Mouse (Mus musculus): ENCODE measurements around the gene Prf1. TPM values are rescaled to one million over a fixed set of nuclear protein-coding genes. Genes with fewer than 3 reads are reported as not detected.

Prf1 gene
- total RNA-seq, 1 experiment = not detected

DNA sequence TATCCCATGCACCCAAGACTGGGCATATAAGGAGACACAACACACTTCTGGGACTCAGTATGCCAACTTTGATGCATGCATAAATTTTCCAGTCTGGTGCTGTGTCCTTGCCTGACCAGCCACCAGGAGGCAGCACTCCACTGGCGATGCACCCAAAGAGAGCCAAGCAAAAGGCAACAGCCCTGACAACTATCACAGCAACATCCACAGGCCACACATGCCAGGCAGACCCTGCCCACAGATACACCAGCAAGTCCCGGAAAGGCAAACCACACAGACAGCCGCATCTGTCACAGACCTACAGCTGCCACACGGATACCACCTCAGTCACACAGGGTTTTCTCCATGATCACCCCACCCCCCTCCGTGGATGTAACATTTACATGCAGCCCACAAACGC is 43.9 kb downstream of the Prf1 start:
- no peak overlapping the region for H3K27ac ChIP-seq (ENCODE audit: insufficient read depth, low read depth, low read length, poor library complexity, severe bottlenecking)
- DNase-seq (ENCODE audit: low read depth, low spot score) = peak; percentile 35
- TF ChIP-seq ZNF384 (IDR thresholded peaks at IDR 0.05; ENCODE audit: low read depth, low read length) (no peak), ZC3H11A (IDR thresholded peaks at IDR 0.05; ENCODE audit: borderline replicate concordance, low read depth, low read length) (peak; percentile 1; the same call in 1 of the 2 replicates)
- no peak overlapping the region for H3K4me3 ChIP-seq (ENCODE audit: insufficient read depth in 1 of 2, low read depth in 1 of 2, low read length in 2 of 2, poor library complexity in 1 of 2, severe bottlenecking in 1 of 2)
- peaks cover 2 to 27% of the 10 kb centered on the region in 2 experiments for H3K4me1 ChIP-seq (ENCODE audit: control insufficient read depth in 2 of 2, insufficient read depth in 2 of 2, low read length in 2 of 2, poor library complexity in 1 of 2)
- H3K9ac ChIP-seq (ENCODE audit: insufficient read depth, low read depth, low read length, poor library complexity, severe bottlenecking) = no peak overlapping the region
- H3K36me3 ChIP-seq (ENCODE audit: control insufficient read depth, insufficient read depth, low read length, poor library complexity, severe bottlenecking) = peaks cover 62% of the 10 kb centered on the region
- H3K9me3 ChIP-seq (ENCODE audit: control insufficient read depth, insufficient read depth, low read depth, low read length) = no peaks in the 10 kb centered on the region
- in situ Hi-C loops (cut with MboI; ENCODE audit: low sequenced_read_pairs in 2 of 2, unreplicated experiment in 2 of 2) = no loop called here

DNA sequence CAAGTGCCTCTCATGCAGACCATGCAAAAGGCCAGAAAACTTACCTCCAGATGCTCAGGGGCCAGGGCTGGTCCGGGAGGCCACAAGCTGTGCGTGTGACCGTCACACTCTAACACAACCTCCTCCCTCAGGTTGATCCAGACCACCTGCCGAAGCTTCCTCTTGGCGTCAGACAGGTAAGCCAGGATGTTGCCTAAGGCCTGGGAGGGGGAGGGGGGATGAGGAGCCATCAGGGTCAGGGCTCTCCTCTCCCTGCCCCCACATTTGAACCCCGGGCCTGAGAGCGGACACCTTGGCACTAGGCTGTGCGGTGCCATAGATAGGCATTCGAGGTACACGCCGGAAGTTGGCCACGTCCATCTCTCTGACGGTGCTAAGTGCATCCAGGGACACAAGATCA is 45.1 kb downstream of the Prf1 start:
- no peak overlapping the region for H3K27ac ChIP-seq (ENCODE audit: insufficient read depth, low read depth, low read length, poor library complexity, severe bottlenecking)
- in situ Hi-C loops (cut with MboI; ENCODE audit: low sequenced_read_pairs in 2 of 2, unreplicated experiment in 2 of 2) = no loop called here
- H3K36me3 ChIP-seq (ENCODE audit: control insufficient read depth, insufficient read depth, low read length, poor library complexity, severe bottlenecking) = peaks cover 66% of the 10 kb centered on the region
- peaks cover 2 to 34% of the 10 kb centered on the region in 2 experiments for H3K4me1 ChIP-seq (ENCODE audit: control insufficient read depth in 2 of 2, insufficient read depth in 2 of 2, low read length in 2 of 2, poor library complexity in 1 of 2)
- H3K4me3 ChIP-seq (ENCODE audit: insufficient read depth in 1 of 2, low read depth in 1 of 2, low read length in 2 of 2, poor library complexity in 1 of 2, severe bottlenecking in 1 of 2) = no peak overlapping the region
- no peak overlapping the region for H3K9ac ChIP-seq (ENCODE audit: insufficient read depth, low read depth, low read length, poor library complexity, severe bottlenecking)
- no peaks in the 10 kb centered on the region for H3K9me3 ChIP-seq (ENCODE audit: control insufficient read depth, insufficient read depth, low read depth, low read length)
- DNase-seq (ENCODE audit: low read depth, low spot score) = no peak
- no peak for TF ChIP-seq CHD2 (IDR thresholded peaks at IDR 0.05; ENCODE audit: low read depth, low read length)
- no peak for TF ChIP-seq ZNF384 (IDR thresholded peaks at IDR 0.05; ENCODE audit: low read depth, low read length)
- no peak for TF ChIP-seq HCFC1 (IDR thresholded peaks at IDR 0.05; ENCODE audit: borderline replicate concordance, insufficient read depth, low read length)
- no peak for TF ChIP-seq MAFK (IDR thresholded peaks at IDR 0.05; ENCODE audit: insufficient read depth, low read depth, low read length)
- no peak for TF ChIP-seq ZC3H11A (IDR thresholded peaks at IDR 0.05; ENCODE audit: borderline replicate concordance, low read depth, low read length)

DNA sequence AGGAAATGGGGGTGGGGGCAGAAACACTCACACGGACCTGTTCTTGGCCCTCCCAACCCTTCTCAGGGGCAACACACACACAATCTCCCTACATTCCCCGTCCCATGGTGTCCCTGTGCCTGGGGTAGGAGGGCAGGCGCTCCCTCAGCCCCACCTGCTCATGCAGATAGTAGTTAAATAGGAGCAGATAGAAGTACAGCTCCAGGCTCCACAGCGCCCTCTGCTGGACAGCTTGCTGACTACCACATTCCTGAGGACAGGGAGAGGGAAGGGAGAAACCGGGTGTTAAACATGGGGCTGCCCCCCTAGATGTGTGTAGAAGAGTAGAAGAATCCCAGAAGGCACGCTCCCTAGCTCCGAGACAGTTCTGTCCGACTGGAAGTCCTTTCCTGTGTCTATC is 46.3 kb downstream of the Prf1 start:
- in situ Hi-C loops (cut with MboI; ENCODE audit: low sequenced_read_pairs in 2 of 2, unreplicated experiment in 2 of 2) = no loop called here
- no peak overlapping the region for H3K9ac ChIP-seq (ENCODE audit: insufficient read depth, low read depth, low read length, poor library complexity, severe bottlenecking)

DNA sequence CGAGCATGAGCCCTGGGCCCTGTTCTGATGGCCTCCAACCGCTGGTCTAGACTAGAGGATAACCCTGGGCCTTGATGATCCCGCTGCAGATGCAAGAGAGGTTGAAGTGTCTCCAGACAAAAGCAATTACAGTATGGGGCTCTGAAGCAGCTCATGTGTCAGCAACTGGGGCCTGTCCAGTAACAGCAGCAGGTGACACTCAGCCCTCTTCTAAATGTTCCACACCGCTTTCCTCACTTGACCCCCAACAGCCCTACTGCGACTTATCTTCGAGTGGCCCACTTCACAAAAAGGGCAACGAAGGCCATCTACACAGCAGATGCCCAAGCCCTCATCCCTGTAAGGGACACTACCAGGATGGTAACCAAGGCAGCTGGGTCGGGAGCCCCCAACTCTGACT is 47.5 kb downstream of the Prf1 start:
- in situ Hi-C loops (cut with MboI; ENCODE audit: low sequenced_read_pairs in 2 of 2, unreplicated experiment in 2 of 2) = no loop called here
- DNase-seq (ENCODE audit: low read depth, low spot score) = no peak
- peaks cover 2 to 32% of the 10 kb centered on the region in 2 experiments for H3K4me1 ChIP-seq (ENCODE audit: control insufficient read depth in 2 of 2, insufficient read depth in 2 of 2, low read length in 2 of 2, poor library complexity in 1 of 2)
- H3K27ac ChIP-seq (ENCODE audit: insufficient read depth, low read depth, low read length, poor library complexity, severe bottlenecking) = no peak overlapping the region
- H3K9me3 ChIP-seq (ENCODE audit: control insufficient read depth, insufficient read depth, low read depth, low read length) = no peaks in the 10 kb centered on the region
- TF ChIP-seq CHD2 (IDR thresholded peaks at IDR 0.05; ENCODE audit: low read depth, low read length) (no peak), HCFC1 (IDR thresholded peaks at IDR 0.05; ENCODE audit: borderline replicate concordance, insufficient read depth, low read length) (no peak), ZC3H11A (IDR thresholded peaks at IDR 0.05; ENCODE audit: borderline replicate concordance, low read depth, low read length) (no peak), MAFK (IDR thresholded peaks at IDR 0.05; ENCODE audit: insufficient read depth, low read depth, low read length) (no peak)
- peaks cover 81% of the 10 kb centered on the region for H3K36me3 ChIP-seq (ENCODE audit: control insufficient read depth, insufficient read depth, low read length, poor library complexity, severe bottlenecking)
- H3K9ac ChIP-seq (ENCODE audit: insufficient read depth, low read depth, low read length, poor library complexity, severe bottlenecking) = no peak overlapping the region
- H3K4me3 ChIP-seq (ENCODE audit: insufficient read depth in 1 of 2, low read depth in 1 of 2, low read length in 2 of 2, poor library complexity in 1 of 2, severe bottlenecking in 1 of 2) = no peak overlapping the region

More for the DNA sequence above, 46.3 kb downstream of the Prf1 start:
- no peaks in the 10 kb centered on the region for H3K9me3 ChIP-seq (ENCODE audit: control insufficient read depth, insufficient read depth, low read depth, low read length)
- no peak overlapping the region for H3K27ac ChIP-seq (ENCODE audit: insufficient read depth, low read depth, low read length, poor library complexity, severe bottlenecking)
- no peak overlapping the region for H3K4me3 ChIP-seq (ENCODE audit: insufficient read depth in 1 of 2, low read depth in 1 of 2, low read length in 2 of 2, poor library complexity in 1 of 2, severe bottlenecking in 1 of 2)
- peak; percentile 72 for DNase-seq (ENCODE audit: low read depth, low spot score)
- H3K4me1 ChIP-seq (ENCODE audit: control insufficient read depth in 2 of 2, insufficient read depth in 2 of 2, low read length in 2 of 2, poor library complexity in 1 of 2) = peaks cover 2 to 34% of the 10 kb centered on the region in 2 experiments
- peaks cover 72% of the 10 kb centered on the region for H3K36me3 ChIP-seq (ENCODE audit: control insufficient read depth, insufficient read depth, low read length, poor library complexity, severe bottlenecking)
- TF ChIP-seq ZNF384 (IDR thresholded peaks at IDR 0.05; ENCODE audit: low read depth, low read length) (no peak), HCFC1 (IDR thresholded peaks at IDR 0.05; ENCODE audit: borderline replicate concordance, insufficient read depth, low read length) (no peak), MAFK (IDR thresholded peaks at IDR 0.05; ENCODE audit: insufficient read depth, low read depth, low read length) (no peak), CHD2 (IDR thresholded peaks at IDR 0.05; ENCODE audit: low read depth, low read length) (no peak), ZC3H11A (IDR thresholded peaks at IDR 0.05; ENCODE audit: borderline replicate concordance, low read depth, low read length) (no peak)

DNA sequence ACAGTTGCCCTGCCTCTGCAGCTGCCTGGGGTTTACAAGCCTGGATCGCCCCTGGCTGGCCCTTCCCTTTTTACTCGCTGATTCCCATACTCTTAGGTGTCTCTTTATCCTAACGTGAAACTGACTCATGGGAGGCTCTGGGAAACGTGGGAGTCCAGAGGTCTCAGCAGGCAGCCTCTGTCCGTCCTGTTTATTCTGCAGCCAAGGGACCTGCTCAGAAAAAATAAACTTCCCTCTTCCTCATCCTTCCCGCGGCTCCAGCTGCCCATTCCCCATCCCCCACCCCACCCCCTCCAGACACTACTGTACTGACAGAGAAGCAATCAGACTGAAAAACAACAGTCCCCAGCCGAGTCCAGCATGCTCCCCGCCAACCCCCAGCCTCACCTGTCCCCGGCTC is 48.7 kb downstream of the Prf1 start:
- peaks cover 81% of the 10 kb centered on the region for H3K36me3 ChIP-seq (ENCODE audit: control insufficient read depth, insufficient read depth, low read length, poor library complexity, severe bottlenecking)
- in situ Hi-C loops (cut with MboI; ENCODE audit: low sequenced_read_pairs in 2 of 2, unreplicated experiment in 2 of 2) = no loop called here

More for the DNA sequence above, 48.7 kb downstream of the Prf1 start:
- Histone ChIP-seq H3K9me3 (ENCODE audit: control insufficient read depth, insufficient read depth, low read depth, low read length) (no peaks in the 10 kb centered on the region), H3K9ac (ENCODE audit: insufficient read depth, low read depth, low read length, poor library complexity, severe bottlenecking) (no peak overlapping the region), H3K4me3 (ENCODE audit: insufficient read depth in 1 of 2, low read depth in 1 of 2, low read length in 2 of 2, poor library complexity in 1 of 2, severe bottlenecking in 1 of 2) (no peak overlapping the region), H3K27ac (ENCODE audit: insufficient read depth, low read depth, low read length, poor library complexity, severe bottlenecking) (no peak overlapping the region), H3K4me1 (ENCODE audit: control insufficient read depth in 2 of 2, insufficient read depth in 2 of 2, low read length in 2 of 2, poor library complexity in 1 of 2) (peaks cover 2 to 30% of the 10 kb centered on the region in 2 experiments)
- DNase-seq (ENCODE audit: low read depth, low spot score) = no peak
- TF ChIP-seq ZNF384 (IDR thresholded peaks at IDR 0.05; ENCODE audit: low read depth, low read length) (no peak), ZC3H11A (IDR thresholded peaks at IDR 0.05; ENCODE audit: borderline replicate concordance, low read depth, low read length) (no peak), CHD2 (IDR thresholded peaks at IDR 0.05; ENCODE audit: low read depth, low read length) (no peak), MAFK (IDR thresholded peaks at IDR 0.05; ENCODE audit: insufficient read depth, low read depth, low read length) (no peak), HCFC1 (IDR thresholded peaks at IDR 0.05; ENCODE audit: borderline replicate concordance, insufficient read depth, low read length) (no peak)
